Mouse (Mus musculus) c-Kit-positive CD71-positive TER-119-positive erythroid progenitor cells, embryonic 14.5 days (primary cell): ENCODE measurements around the gene Lrp5.

ENCODE experiments used
- DNase-seq: peaks from one replicate; pipeline ENCODE4 v3.0.0-alpha.2; 2013; ENCODE audit warnings: low spot score

Lrp5 gene

DNA sequence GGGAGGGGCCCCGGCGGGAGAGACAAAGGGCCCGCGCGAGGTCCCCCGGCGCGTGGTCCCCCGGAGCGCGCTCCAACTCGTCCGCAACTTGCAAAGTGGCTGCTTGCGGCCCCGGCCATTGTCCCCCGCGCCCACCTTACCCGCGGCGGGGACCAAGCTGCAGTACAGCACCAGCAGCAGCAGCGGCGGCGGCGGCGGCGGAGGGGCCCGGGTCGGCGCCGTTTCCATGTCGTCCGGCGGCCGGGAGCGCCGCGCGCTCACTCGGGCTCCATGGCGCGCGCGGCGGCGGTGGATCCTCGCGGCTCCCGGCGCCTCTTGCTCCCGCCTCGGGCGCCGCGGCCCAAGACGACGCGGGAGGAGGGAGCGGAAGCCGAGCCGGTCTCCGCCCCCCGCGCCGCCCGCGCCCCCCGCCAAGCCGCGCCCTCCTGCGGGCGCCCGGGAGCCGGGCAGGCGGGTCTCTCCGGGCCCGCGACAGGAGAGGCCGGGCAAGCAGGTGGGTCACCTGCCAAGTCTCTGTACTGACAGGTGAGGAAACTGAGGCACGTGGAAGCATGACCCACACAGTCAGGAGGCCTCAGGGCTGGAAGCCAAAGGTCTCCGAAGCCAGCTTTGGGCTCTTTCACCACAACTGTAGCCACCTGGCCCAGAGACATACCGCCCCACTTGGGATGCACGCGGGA is at the start of gene Lrp5:
Gene Lrp5 (minus strand): TSS at position 350 of the 680 bp plus-strand sequence.
- DNase-seq, result no peak

- DNase-seq, result no peak
Observed at GRCm38 (mm10) chr19:3736001-3736400, 49.6 kb upstream of the Lrp5 start.

DNA sequence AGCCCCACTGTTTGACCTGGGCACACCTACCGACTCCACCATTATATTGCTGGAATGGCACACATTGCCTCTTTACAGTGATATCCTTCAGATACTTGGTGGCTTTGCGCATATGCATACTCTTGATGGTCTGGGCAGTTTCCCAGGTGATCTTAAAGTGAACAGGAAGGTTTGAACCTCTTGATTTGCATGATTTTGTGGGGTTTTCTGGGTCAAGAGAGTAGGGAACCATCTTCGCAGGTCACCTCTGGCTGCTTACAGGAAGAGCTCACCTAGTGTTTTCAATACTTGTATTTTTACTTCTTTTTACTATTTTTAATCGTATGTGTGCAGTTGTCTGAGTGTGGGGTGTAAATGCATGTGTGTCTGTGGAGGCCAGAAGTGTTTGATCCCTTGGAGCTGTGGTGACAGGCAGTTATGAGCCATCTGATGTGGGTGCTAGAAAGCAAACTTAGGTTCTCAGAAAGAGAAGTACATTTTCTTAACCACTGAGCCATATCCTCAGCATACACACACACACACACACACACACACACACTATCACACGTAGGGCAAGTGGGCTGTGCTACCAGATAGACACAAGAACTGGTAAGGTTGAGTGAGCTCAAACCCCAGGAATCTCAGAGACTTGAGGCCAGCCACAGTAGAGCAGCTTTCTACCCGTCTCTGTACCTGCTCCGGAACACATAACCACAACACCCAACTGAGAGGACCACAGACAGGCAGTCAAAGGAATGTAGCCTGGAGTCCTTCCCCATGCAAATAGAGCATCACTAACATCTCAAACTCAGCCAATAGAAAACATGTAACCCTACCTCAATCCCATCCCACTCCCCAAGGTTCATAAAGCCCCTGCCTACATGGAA is 44.6 kb upstream of the Lrp5 start:
- DNase-seq, result no peak

- no peak for DNase-seq
Observed at GRCm38 (mm10) chr19:3728901-3729300, 42.5 kb upstream of the Lrp5 start.

DNA sequence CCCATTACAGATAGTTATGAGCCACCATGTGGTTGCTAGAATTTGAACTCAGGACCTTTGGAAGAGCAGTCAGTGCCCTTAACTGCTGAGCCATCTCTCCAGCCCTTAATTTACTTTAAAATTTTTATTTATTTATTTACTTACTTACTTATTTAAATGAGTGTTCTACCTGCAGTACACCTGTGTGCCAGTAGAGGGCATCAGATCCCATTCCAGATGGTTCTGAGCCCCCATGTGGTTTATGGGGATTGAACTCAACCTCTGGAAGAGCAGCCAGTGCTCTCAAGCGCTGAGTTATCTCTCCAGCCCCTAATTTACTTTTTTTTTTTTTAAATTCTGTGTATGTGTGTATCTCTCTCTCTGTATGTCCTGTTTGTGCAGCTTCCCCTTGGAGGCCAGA is 38.4 kb upstream of the Lrp5 start:
- DNase-seq, result peak; percentile 69

DNA sequence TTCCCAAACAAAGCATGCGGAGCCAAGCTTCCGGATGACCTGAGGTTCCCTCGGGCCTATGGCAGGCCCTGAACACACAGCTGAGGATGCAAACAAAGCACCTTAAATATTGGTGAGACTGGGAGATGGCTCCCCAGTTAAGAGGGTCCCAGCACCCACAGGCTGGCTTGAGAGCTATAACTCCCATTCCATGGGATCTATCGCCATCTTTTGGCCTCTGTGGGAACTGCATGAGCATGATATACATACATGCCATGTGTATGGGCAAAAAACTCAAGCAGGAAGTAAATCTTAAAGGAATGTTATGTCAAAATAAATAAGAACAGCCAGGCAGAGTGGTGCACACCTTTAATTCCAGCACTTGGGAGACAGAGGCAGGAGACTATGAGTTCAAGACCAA is 37.5 kb upstream of the Lrp5 start:
- peak; percentile 55 for DNase-seq

- DNase-seq, result no peak
Observed at GRCm38 (mm10) chr19:3723170-3723569, 36.8 kb upstream of the Lrp5 start.

- peak; percentile 38 for DNase-seq
Observed at GRCm38 (mm10) chr19:3719362-3719891, 33.1 kb upstream of the Lrp5 start.

GRCm38 (mm10) chr19:3718481-3719361 is 32.4 kb upstream of the Lrp5 start:
- DNase-seq, result peak; percentile 55

- DNase-seq, result no peak
Observed at GRCm38 (mm10) chr19:3714381-3714780, 28.0 kb upstream of the Lrp5 start.

DNA sequence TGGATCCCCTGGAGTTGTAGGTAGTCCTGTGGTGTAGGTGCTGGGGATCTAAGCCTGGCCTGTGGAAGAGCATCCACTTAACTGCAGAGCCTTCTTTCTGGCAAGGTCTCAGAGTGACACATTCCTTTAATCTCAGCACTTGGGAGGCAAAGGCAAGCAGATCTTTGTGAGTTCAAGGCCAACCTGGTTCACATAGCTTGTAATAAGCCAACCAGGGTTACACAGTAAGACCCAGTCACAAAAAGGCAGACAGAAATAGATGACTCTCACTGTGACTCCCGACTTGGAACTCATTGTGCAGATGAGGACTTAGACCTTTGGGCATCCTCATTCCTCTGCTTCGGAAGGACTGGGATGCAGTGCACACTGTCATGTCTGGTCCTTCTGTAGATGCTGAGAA is 24.1 kb upstream of the Lrp5 start:
- no peak for DNase-seq

GRCm38 (mm10) chr19:3709013-3709787 is 22.8 kb upstream of the Lrp5 start:
- no peak for DNase-seq

DNA sequence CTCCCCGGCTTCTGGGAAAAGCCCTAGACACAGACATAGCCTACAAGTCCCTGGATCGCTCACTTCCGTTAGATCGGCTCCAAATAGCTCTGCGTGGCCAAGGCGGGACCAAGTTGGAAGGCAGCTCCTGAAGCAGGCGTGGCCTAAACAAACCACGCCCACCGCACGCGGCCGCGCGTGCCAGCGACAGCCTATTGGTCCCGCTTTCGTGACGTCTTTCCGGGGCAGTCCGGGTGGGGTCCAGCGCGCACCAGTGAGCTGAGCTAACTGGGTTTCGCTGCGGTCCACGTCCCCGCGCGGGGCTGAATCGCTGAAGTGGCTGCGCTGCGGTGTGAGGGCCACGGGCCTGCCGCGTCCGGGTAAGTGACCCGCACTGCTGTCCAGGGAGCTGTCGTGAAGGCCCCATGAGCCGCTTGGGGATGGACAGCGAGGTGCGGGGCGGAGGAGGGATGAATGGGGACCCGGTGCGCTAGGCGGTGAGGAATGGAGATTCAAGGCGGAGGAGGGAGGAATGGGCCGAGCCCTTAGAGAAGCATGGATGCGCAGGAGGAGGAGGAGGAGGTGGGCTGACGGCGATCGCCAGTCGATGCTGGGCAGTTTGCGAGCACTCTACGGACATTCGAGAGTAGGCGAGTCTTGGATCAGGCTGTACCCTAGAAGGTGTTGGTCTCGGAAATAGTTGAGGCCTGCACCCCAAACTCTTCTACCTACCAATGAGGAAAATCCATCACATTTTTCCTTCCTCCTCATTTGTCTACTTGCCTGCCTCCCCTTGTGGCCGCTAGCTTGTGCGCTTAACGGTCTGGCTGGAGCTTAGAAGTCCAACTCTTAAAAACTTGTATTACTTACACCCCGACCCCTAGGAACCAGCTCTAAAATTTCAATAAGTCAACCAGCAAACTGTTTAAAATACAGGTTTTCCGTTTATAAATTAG is 22.0 kb upstream of the Lrp5 start, which contains the start of gene 1810055G02Rik:
Gene 1810055G02Rik (plus strand): TSS at position 216 of the 935 bp plus-strand sequence.
- DNase-seq, result peak; percentile 96

DNA sequence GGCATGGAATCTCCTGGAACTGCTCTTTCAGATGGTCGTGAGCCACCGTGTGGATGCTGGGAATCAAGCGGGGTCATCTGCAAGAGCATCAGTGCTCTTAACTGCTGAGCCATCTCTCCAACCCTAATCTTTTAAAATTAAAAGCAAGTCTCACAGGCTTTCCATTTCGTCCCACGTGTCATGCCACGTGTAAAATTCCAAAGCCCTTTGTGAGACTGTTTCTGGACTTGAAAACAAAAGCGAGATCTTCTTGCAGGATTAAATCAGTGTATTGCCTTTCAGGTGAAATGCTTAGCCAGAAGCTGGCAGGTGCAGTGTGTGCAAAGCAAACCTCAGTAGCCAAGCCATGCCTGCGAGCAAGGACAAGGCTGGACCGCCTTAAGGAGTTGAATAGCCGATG is 21.2 kb upstream of the Lrp5 start:
- no peak for DNase-seq

GRCm38 (mm10) chr19:3706258-3706657 is 19.9 kb upstream of the Lrp5 start:
- DNase-seq, result no peak

GRCm38 (mm10) chr19:3702460-3702859 is 16.1 kb upstream of the Lrp5 start:
- DNase-seq, result no peak

- peak; percentile 64 for DNase-seq
Observed at GRCm38 (mm10) chr19:3699508-3700438, 13.4 kb upstream of the Lrp5 start.

DNA sequence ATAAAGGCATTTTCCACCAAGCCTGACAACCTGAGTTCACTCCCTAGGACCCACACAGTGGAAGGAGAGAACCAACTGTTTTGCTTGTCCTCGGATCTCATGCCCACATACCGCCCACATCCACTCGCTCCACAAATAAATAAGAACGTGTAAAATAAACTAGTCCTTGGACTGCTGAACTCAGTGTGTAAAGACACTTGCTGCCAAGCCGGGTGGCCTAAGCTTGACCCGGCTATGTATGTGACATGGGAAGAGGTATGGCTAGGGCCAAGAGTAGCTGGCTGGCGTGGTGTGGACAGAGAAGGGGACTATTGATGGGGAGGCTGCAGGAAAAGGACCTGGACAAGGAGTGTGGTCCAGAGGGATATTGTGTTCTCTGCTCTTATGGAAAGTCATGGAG is 11.7 kb upstream of the Lrp5 start:
- DNase-seq, result no peak

- no peak for DNase-seq
Observed at GRCm38 (mm10) chr19:3695976-3696375, 9.6 kb upstream of the Lrp5 start.
